Mouse (Mus musculus): ENCODE data around the gene Mcam.
"Not testable (repeated sequence)": the region's sequence is repeated elsewhere in the genome, so short reads cannot be mapped to it uniquely, and the experiment has no call there.

Gene Mcam

DNA sequence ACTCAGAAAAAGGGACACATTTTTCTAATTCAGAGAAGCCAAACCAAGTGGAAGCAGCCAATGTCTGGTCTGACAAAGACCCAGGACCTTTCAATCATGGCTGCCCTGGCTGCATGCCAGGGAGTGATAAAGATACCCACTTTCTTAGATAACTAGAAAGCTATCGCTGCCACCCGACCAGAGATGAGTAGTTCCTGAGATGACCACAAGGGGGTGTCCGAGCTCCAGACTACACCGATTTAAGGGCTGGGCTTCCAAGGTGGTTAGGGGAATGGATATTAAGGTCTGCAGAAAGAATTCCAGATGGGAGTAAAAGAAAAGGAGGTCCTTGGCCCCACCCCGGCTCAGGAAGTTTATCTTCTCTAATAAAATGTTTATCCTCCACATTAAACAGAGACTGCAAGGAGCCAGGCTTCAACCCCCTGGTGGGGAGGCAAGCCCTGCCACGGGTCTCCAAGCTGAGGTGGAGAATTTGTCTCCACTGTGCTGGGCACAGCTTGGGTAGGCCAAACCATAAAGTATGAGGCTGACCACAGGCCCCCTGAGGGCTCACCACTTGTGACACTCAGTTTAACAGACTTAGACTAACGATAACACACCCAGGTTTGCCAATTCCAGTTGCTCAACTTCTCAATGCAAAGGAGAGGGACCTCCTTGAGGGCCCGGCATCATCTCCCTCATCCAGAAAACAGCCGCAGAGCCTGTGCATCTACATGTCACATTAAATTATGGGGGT lies 24.7 kb upstream of the Mcam start:
- DNase-seq: peak; percentile 82

GRCm38 (mm10) chr9:44111909-44112308 lies 22.4 kb upstream of the Mcam start:
- not testable (repeated sequence) for DNase-seq

- DNase-seq: peak; percentile 93
These were observed 21.0 kb upstream of the Mcam start, which contains the start of the genes Gm49380 and Rnf26 for GRCm38 (mm10) chr9:44113105-44113789. Gm49380 (minus strand) TSS chr9:44113500. Rnf26 (minus strand) TSS chr9:44113517.

DNA sequence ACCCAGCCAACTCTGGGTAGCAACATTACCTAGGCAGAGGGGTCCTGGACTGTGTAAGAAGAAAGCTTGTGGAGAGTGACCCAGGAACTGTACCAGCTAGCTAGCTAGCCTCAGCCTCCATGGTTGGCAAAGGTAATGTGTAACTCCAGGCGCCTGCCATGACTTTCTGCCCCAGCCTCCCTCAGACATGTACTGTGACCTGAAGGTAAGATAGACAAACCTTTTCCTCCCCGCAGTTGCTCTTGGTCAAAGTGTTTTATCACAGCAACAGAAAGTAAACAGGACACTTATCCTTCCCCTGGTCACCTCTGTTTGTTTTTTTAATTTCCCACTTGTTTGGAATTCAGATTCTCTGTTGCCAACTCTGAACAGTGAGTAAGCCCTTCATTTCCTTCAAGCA lies 19.8 kb upstream of the Mcam start:
- no peak for DNase-seq

DNA sequence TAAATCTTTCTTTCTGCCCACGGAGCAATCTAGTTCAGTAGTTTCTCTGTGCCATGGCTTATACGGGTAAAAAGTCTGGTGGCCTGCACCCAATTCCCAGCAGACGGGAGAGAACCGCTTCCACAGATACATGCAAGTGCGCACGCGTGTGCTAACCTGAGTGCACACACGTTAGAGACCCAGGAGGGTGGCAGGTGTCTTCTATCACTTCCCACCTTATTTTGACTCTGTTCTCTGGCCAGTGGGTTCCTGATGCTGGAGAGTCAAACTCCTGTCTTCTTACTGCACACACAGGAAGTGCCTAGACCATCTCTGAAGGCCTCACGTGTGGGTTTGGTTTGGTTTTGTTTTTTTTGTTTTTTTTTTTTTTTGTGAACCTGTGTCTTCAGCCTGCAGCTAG lies 18.7 kb upstream of the Mcam start:
- DNase-seq: no peak

- no peak for DNase-seq
These were observed 18.1 kb upstream of the Mcam start for GRCm38 (mm10) chr9:44116182-44116581.

GRCm38 (mm10) chr9:44119011-44119410 lies 15.3 kb upstream of the Mcam start:
- peak; percentile 53 for DNase-seq

GRCm38 (mm10) chr9:44119948-44120465 lies 14.3 kb upstream of the Mcam start:
- no peak for DNase-seq

DNA sequence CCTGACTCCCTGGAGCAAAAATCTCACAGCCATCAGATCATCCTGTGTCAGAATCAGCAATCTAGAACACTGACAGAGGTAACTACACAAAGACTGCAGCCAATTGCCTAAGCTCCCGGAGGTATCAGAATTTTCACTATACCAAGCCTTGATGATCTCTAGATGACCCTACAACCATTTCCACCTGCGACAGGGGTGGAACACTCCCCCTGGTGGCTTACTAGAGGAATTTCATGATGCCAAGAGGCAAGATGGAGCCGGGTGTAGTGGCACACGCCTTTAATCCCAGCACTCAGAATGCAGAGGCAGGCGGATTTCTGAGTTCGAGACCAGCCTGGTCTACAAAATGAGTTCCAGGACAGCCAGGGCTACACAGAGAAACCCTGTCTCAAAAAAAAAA lies 10.0 kb upstream of the Mcam start:
- DNase-seq: no peak

DNA sequence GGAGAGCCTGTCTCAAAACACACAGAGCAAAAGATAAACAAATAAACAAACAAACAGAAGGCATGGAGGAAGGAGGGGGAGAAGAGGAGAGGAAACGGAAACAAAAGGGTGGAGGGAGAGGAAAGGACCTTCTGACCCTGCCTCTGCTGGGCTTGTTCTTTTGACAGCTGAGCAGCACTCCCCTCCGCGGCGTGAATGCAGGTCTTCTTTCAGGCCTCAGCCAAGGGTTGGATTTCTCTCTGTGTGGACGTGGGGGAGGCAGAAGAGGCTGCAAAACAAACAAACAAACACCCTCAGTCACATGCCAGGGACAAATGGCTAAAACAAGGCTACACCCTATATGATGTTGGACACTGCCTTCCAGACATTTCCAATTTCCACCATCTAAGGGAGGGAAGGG lies 9.2 kb upstream of the Mcam start:
- no peak for DNase-seq

- DNase-seq: peak; percentile 91
These were observed 8.5 kb upstream of the Mcam start for GRCm38 (mm10) chr9:44125546-44126428.

DNA sequence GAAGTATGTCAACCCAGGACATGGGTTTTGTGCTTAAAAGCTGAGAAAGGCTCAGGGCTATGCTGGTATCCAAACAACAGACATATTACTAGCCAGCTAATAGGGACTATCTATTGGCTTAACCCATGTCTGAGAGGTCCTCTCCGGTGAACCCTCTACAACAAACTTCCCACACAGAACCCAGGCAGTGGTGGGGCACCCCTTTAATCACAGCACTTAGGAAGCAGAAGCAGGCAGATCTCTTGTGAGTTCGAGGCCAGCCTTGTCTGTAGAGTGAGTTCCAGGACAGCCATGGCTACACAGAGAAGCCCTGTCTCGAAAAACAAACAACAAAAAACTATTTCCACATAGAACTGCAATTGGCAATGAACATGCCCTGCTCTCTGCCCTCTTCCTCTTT lies 7.5 kb upstream of the Mcam start:
- DNase-seq: no peak

- DNase-seq: peak; percentile 72
These were observed 6.9 kb upstream of the Mcam start for GRCm38 (mm10) chr9:44127351-44127801.

GRCm38 (mm10) chr9:44129633-44130032 lies 4.6 kb upstream of the Mcam start:
- no peak for DNase-seq

DNA sequence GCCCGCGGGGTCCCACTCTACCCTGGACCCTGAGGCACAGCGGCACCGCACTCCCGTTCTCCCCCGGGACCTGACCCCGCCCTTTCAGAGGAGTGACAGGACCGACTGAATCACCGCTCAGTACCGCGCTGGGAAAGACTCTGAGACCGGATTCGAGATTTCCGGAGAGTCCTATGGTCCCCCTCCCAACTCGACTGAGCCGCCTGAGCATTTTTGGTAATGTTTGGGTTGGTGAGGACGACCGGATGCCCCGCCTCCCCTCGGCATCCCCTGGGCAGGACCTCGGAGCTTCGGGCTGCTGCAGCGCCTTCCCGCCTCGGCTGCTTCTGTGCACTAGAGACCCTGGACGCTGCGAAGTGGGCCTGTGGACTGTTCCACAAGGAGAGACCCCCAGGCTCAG lies 4.2 kb upstream of the Mcam start:
- peak; percentile 79 for DNase-seq

- peak; percentile 43 for DNase-seq
These were observed 3.5 kb upstream of the Mcam start for GRCm38 (mm10) chr9:44130581-44131275.

GRCm38 (mm10) chr9:44131276-44131590 lies 3.0 kb upstream of the Mcam start:
- no peak for DNase-seq

- DNase-seq: no peak
These were observed 2.1 kb upstream of the Mcam start for GRCm38 (mm10) chr9:44132200-44132599.

DNA sequence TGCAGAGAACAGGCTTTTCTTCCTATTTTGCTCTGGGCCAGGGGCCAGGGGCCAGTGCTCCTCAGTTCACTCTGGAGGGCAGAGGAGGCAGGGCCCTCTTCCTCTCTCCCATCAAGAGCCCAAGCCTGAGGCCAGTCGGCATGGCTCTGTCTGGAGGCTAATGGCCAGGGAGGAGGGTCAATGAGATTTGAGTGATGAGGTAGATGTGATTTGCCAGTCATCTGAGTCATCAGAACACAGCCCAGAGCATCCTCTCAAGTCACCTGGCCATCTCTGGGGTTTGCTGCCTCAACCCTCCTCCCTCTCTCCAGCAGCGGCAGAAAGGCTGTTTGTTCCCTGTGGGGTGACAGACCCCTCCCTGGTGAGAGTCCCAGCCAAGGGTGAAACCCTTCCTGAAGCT lies 982 bp upstream of the Mcam start:
- no peak for DNase-seq

DNA sequence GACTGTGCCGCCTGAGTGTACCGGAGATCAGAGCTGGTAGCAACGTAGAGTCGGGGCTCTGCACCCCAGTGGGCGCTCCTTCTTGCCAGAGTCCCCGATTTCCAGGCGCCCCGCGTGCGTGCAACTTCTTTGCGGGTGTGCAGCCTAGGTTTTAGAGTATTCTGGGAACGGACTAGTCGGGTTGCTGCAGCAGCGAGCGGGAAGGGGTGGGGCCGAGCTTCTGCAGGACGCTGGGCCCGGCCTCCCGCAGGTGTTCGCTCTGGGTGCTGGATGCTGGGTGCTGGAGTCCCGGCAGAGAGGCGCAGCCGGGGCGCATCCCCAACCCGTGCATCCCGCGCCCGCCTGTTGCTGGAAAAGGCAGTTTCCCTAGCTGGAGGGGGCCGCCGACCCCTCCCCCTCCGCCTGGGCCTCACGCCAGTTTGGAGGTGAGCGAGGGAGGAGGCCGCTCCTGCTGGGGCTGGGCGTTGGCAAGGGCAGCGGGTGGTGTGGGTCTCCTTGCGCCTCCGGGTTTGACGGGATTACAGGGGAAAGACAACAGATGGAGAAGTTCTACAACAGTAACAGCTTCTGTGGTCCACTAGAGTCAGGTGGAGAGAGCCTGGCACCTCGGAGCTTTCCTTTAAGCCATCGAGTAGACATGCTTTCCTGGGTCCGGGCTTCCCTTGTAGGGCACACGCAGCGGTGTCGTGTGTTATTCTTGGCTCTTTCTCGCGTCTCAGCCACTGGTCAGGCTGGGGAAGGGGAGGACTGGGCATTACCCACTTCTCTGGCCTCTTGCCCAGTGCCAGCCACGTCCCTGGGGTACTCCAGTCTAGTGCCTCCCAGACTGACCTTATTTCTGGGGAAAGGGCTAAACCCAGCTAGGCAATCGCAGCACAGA lies 822 bp downstream of the Mcam start:
- DNase-seq: peak; percentile 67

- DNase-seq: peak; percentile 5
These were observed 1.6 kb downstream of the Mcam start for GRCm38 (mm10) chr9:44135731-44136411.

Data from kidney, adult 18-20 months (tissue).